Mouse (Mus musculus): ENCODE measurements around the gene Trnau1ap. TPM values are rescaled to one million over a fixed set of nuclear protein-coding genes. Genes with fewer than 3 reads are reported as not detected.

Gene Trnau1ap
- polyA plus RNA-seq, 1 experiment from 2014 or later, result 83.6 TPM

- ATAC-seq (ENCODE audit: insufficient number of reproducible peaks, low FRiP score, low TSS enrichment, low read depth) (no peak), DNase-seq (ENCODE audit: low spot score) (no peak)
- Histone ChIP-seq H3K9me3 (ENCODE audit: control insufficient read depth, low read length) (no peaks in the 10 kb centered on the region), H3K36me3 (ENCODE audit: control insufficient read depth, insufficient read depth, low read length) (no peaks in the 10 kb centered on the region), H3K4me2 (ENCODE audit: low read depth, severe bottlenecking) (no peak overlapping the region), H3K4me1 (ENCODE audit: control insufficient read depth, insufficient read depth, low read length) (peaks cover 4% of the 10 kb centered on the region; the same call in 1 of the 2 replicates), H3K4me3 (ENCODE audit: low read depth, low read length) (no peak overlapping the region), H3K27ac (replicated peaks; ENCODE audit: low read depth, low read length) (no peak overlapping the region), H3K9ac (ENCODE audit: low read length) (no peak overlapping the region), H3K27me3 (ENCODE audit: control insufficient read depth, insufficient read depth, low read length) (no peaks in the 10 kb centered on the region)
- 93% methylated on average over 7 of the region's 7 CpGs for WGBS
These were observed 66.0 kb downstream of the Trnau1ap start for GRCm38 (mm10) chr4:132263313-132263712.

DNA sequence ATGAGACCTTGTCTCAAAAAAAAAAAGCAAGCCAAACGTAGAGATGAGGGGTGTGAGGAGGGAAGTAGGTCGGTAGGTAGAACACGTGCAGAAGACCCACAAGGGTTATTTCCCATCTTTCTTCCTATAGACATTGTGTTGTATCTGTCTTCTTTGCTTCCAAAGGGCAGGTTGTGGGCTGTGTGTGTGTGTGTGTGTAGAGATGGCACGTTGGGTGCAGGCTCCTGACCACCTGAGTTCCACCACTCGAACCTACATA lies 67.1 kb downstream of the Trnau1ap start:
- no peak overlapping the region for H3K4me2 ChIP-seq (ENCODE audit: low read depth, severe bottlenecking)
- no peak overlapping the region for H3K27ac ChIP-seq (replicated peaks; ENCODE audit: low read depth, low read length)
- DNase-seq (ENCODE audit: low spot score), result no peak
- no peak for ATAC-seq (ENCODE audit: insufficient number of reproducible peaks, low FRiP score, low TSS enrichment, low read depth)
- no peak overlapping the region for H3K9ac ChIP-seq (ENCODE audit: low read length)
- peaks cover 4% of the 10 kb centered on the region; the same call in 1 of the 2 replicates for H3K4me1 ChIP-seq (ENCODE audit: control insufficient read depth, insufficient read depth, low read length)
- H3K27me3 ChIP-seq (ENCODE audit: control insufficient read depth, insufficient read depth, low read length), result no peaks in the 10 kb centered on the region
- H3K36me3 ChIP-seq (ENCODE audit: control insufficient read depth, insufficient read depth, low read length), result no peaks in the 10 kb centered on the region; the same call in 1 of the 2 replicates
- WGBS, result 81% methylated on average over 5 of the region's 5 CpGs
- no peak overlapping the region for H3K4me3 ChIP-seq (ENCODE audit: low read depth, low read length)
- H3K9me3 ChIP-seq (ENCODE audit: control insufficient read depth, low read length), result no peaks in the 10 kb centered on the region

Other genes with a start within 250 kb of the Trnau1ap start
- 0.09 TPM in 2 replicates for gene Oprd1, start 185.1 kb downstream of the Trnau1ap start, polyA plus RNA-seq (2014; fragmentation: Nextera tagmentation; extraction: Ambion mirVana)
- 162 and 179 TPM in 2 replicates for gene Ythdf2, start 117.2 kb downstream of the Trnau1ap start, polyA plus RNA-seq (2014; fragmentation: Nextera tagmentation; extraction: Ambion mirVana)
- 43.9 and 48.3 TPM in 2 replicates for gene Gmeb1, start 67.9 kb downstream of the Trnau1ap start, polyA plus RNA-seq (2014; fragmentation: Nextera tagmentation; extraction: Ambion mirVana)
- 64.4 and 66.7 TPM in 2 replicates for gene Taf12, start 55.2 kb downstream of the Trnau1ap start, polyA plus RNA-seq (2014; fragmentation: Nextera tagmentation; extraction: Ambion mirVana)
- 0.61 and 0.95 TPM in 2 replicates for gene Rab42, start 26.2 kb downstream of the Trnau1ap start, polyA plus RNA-seq (2014; fragmentation: Nextera tagmentation; extraction: Ambion mirVana)
- gene Rcc1, start 24.1 kb upstream of the Trnau1ap start, polyA plus RNA-seq (2014; fragmentation: Nextera tagmentation; extraction: Ambion mirVana), result 81.0 and 82.2 TPM in 2 replicates
- gene Phactr4, start 93.0 kb upstream of the Trnau1ap start, polyA plus RNA-seq (2014; fragmentation: Nextera tagmentation; extraction: Ambion mirVana), result 32.9 and 36.3 TPM in 2 replicates
- gene Med18, start 134.4 kb upstream of the Trnau1ap start, polyA plus RNA-seq (2014; fragmentation: Nextera tagmentation; extraction: Ambion mirVana), result 26.4 and 31.6 TPM in 2 replicates
- gene Sesn2, start 181.0 kb upstream of the Trnau1ap start, polyA plus RNA-seq (2014; fragmentation: Nextera tagmentation; extraction: Ambion mirVana), result 7.3 and 7.7 TPM in 2 replicates
- 1,066 and 1,093 TPM in 2 replicates for gene Atpif1, start 204.1 kb upstream of the Trnau1ap start, polyA plus RNA-seq (2014; fragmentation: Nextera tagmentation; extraction: Ambion mirVana)
- 244 and 255 TPM in 2 replicates for gene Dnajc8, start 206.0 kb upstream of the Trnau1ap start, polyA plus RNA-seq (2014; fragmentation: Nextera tagmentation; extraction: Ambion mirVana)
- 0.11 and 0.23 TPM in 2 replicates for gene Ptafr, start 234.5 kb upstream of the Trnau1ap start, polyA plus RNA-seq (2014; fragmentation: Nextera tagmentation; extraction: Ambion mirVana)